Mouse (Mus musculus) activated CD4-positive, CD25-positive, alpha-beta regulatory T cell, adult 4 months (primary cell): ENCODE results near the gene Pax2. TPM values are rescaled to one million over a fixed set of nuclear protein-coding genes. Genes with fewer than 3 reads are reported as not detected.

Experiments used
- ATAC-seq: one replicate; pipeline ENCODE4 v1.8.0; 2017
- polyA plus RNA-seq, 2 experiments: library from polyadenylated mRNA; unstranded; fragments of 100-300 nt; shearing (Covaris generic); gene quantifications; one replicate each; pipeline ENCODE4 v1.2.1; 2017

Gene Pax2
- polyA plus RNA-seq, result not detected

GRCm38 (mm10) chr19:44755693-44756420 lies at the start of gene Pax2:
Gene Pax2 (plus strand): TSS chr19:44756045.
- no peak for ATAC-seq

- no peak for ATAC-seq
Observed at GRCm38 (mm10) chr19:44708885-44709284, 47.0 kb upstream of the Pax2 start.

GRCm38 (mm10) chr19:44716731-44717600 lies 38.9 kb upstream of the Pax2 start:
- ATAC-seq, result no peak

GRCm38 (mm10) chr19:44719292-44720193 lies 36.3 kb upstream of the Pax2 start:
- ATAC-seq, result no peak

- ATAC-seq, result no peak
Observed at GRCm38 (mm10) chr19:44720194-44720521, 35.7 kb upstream of the Pax2 start.

- ATAC-seq, result no peak
Observed at GRCm38 (mm10) chr19:44723611-44724440, 32.0 kb upstream of the Pax2 start.

GRCm38 (mm10) chr19:44725951-44726791 lies 29.7 kb upstream of the Pax2 start:
- ATAC-seq, result no peak

- no peak for ATAC-seq
Observed at GRCm38 (mm10) chr19:44734116-44734515, 21.7 kb upstream of the Pax2 start.

GRCm38 (mm10) chr19:44734682-44735081 lies 21.2 kb upstream of the Pax2 start:
- no peak for ATAC-seq

- ATAC-seq, result no peak
Observed at GRCm38 (mm10) chr19:44740300-44740699, 15.5 kb upstream of the Pax2 start.

- ATAC-seq, result no peak
Observed at GRCm38 (mm10) chr19:44741091-44741763, 14.6 kb upstream of the Pax2 start.

GRCm38 (mm10) chr19:44741764-44742127 lies 14.1 kb upstream of the Pax2 start:
- ATAC-seq, result no peak

GRCm38 (mm10) chr19:44742131-44743020 lies 13.5 kb upstream of the Pax2 start:
- no peak for ATAC-seq

GRCm38 (mm10) chr19:44743021-44743415 lies 12.8 kb upstream of the Pax2 start:
- ATAC-seq, result no peak

- no peak for ATAC-seq
Observed at GRCm38 (mm10) chr19:44743961-44744520, 11.8 kb upstream of the Pax2 start.

- no peak for ATAC-seq
Observed at GRCm38 (mm10) chr19:44745741-44746140, 10.1 kb upstream of the Pax2 start.

GRCm38 (mm10) chr19:44746541-44747024 lies 9.3 kb upstream of the Pax2 start:
- no peak for ATAC-seq

GRCm38 (mm10) chr19:44747471-44747870 lies 8.4 kb upstream of the Pax2 start:
- ATAC-seq, result no peak

GRCm38 (mm10) chr19:44748271-44748670 lies 7.6 kb upstream of the Pax2 start:
- ATAC-seq, result no peak
